Mouse (Mus musculus) layer of hippocampus, postnatal 36 days (tissue): ENCODE data around the gene Agbl2. TPM values are rescaled to one million over a fixed set of nuclear protein-coding genes. Genes with fewer than 3 reads are reported as not detected.

Experiments
- DNase-seq, 2 experiments: peaks; one replicate each; pipeline ENCODE4 v3.0.0; 2022
- total RNA-seq, 2 experiments: library from RNA; stranded (reverse); gene quantifications; 2 replicates each; pipeline ENCODE4 v1.2.3; 2021

The Agbl2 gene
- under 1 TPM; 0.47 to 0.78 TPM for total RNA-seq

GRCm38 (mm10) chr2:90782458-90782857 lies at the start of gene Agbl2:
TSS of gene Agbl2 (plus strand) at chr2:90782727.
- no peak for DNase-seq

- no peak for DNase-seq
Observed at GRCm38 (mm10) chr2:90735326-90735725, 47.2 kb upstream of the Agbl2 start.

GRCm38 (mm10) chr2:90738801-90739200 lies 43.7 kb upstream of the Agbl2 start:
- DNase-seq: no peak

- no peak for DNase-seq
Observed at GRCm38 (mm10) chr2:90739327-90739726, 43.2 kb upstream of the Agbl2 start.

- DNase-seq: no peak
Observed at GRCm38 (mm10) chr2:90739921-90740320, 42.6 kb upstream of the Agbl2 start.

- no peak for DNase-seq
Observed at GRCm38 (mm10) chr2:90744285-90745052, 38.1 kb upstream of the Agbl2 start.

GRCm38 (mm10) chr2:90745053-90745678 lies 37.4 kb upstream of the Agbl2 start, which contains the start of gene Fnbp4:
TSS of gene Fnbp4 (plus strand) at chr2:90745370.
- peak; percentile 99 for DNase-seq

- DNase-seq: no peak
Observed at GRCm38 (mm10) chr2:90745740-90746537, 36.6 kb upstream of the Agbl2 start.

- no peak for DNase-seq
Observed at GRCm38 (mm10) chr2:90746538-90746865, 36.0 kb upstream of the Agbl2 start.

GRCm38 (mm10) chr2:90747131-90747530 lies 35.4 kb upstream of the Agbl2 start:
- DNase-seq: no peak

GRCm38 (mm10) chr2:90749676-90750459 lies 32.7 kb upstream of the Agbl2 start:
- DNase-seq: no peak

- no peak for DNase-seq
Observed at GRCm38 (mm10) chr2:90753565-90753964, 29.0 kb upstream of the Agbl2 start.

GRCm38 (mm10) chr2:90754188-90754587 lies 28.3 kb upstream of the Agbl2 start:
- no peak for DNase-seq

GRCm38 (mm10) chr2:90765123-90765522 lies 17.4 kb upstream of the Agbl2 start:
- no peak for DNase-seq

GRCm38 (mm10) chr2:90781323-90781722 lies 1.2 kb upstream of the Agbl2 start:
- no peak for DNase-seq

GRCm38 (mm10) chr2:90781938-90782337 lies 589 bp upstream of the Agbl2 start:
- DNase-seq: no peak

GRCm38 (mm10) chr2:90782901-90783486 lies 467 bp downstream of the Agbl2 start:
- peak in 1 of 2 experiments; percentile 15 for DNase-seq

- no peak for DNase-seq
Observed at GRCm38 (mm10) chr2:90788126-90788525, 5.6 kb downstream of the Agbl2 start.

GRCm38 (mm10) chr2:90808241-90809126 lies 26.0 kb downstream of the Agbl2 start:
- DNase-seq: no peak

- DNase-seq: no peak
Observed at GRCm38 (mm10) chr2:90810751-90811150, 28.2 kb downstream of the Agbl2 start.

GRCm38 (mm10) chr2:90815266-90815665 lies 32.7 kb downstream of the Agbl2 start:
- no peak for DNase-seq
